ENCODE assay signal across 9 mouse cellular contexts in genomic region chr2:132701451-132701886, GRCm38 (mm10). TPM values are rescaled to one million over a fixed set of nuclear protein-coding genes. Genes with fewer than 3 reads are reported as not detected.
DNase-seq lines count a peak whose midpoint lies in the region; ATAC-seq lines count a peak whose summit lies in the region.
"Had no signal": no experiment of that assay in that cellular context is flagged by ENCODE, and none has a peak within 500 bp of the region (broad histone marks: within the 10 kb centered on the region; RNA-seq: fewer than 3 reads in every experiment).

No protein-coding gene starts in this region.

- DNase-seq in NIH3T3 (ENCODE audit: low read depth): peak; percentile 84
- peak; percentile 57 for DNase-seq in c-Kit-positive CD71-positive TER-119-positive erythroid progenitor cells, embryonic 14.5 days (ENCODE audit: low spot score)
- peak; percentile 78 for DNase-seq in hindbrain, embryonic 11.5 days (ENCODE audit: low spot score)
- DNase-seq in layer of hippocampus, postnatal 10 days (ENCODE audit: low spot score in 2 of 2): peak; percentile 81 to 82
- peak; percentile 82 for DNase-seq in lung, postnatal 14 days
- peak; percentile 76 for DNase-seq in retina, postnatal 1 day
- DNase-seq in yolk sac, embryonic 10.5 days (ENCODE audit: low spot score): no peak

- no peak overlapping the region for H3K4me2 ChIP-seq in forebrain, embryonic 12.5 days
- no peak overlapping the region for H3K4me2 ChIP-seq in hindbrain, embryonic 11.5 days (replicated peaks; ENCODE audit: low read depth, low read length)
- H3K4me2 ChIP-seq: lung, embryonic 15.5 days had no signal

- peaks cover 4% of the 10 kb centered on the region for H3K36me3 ChIP-seq in forebrain, embryonic 12.5 days (replicated peaks)
- no peaks in the 10 kb centered on the region for H3K36me3 ChIP-seq in hindbrain, embryonic 11.5 days (ENCODE audit: control insufficient read depth, insufficient read depth, low read length)
- H3K36me3 ChIP-seq: lung, embryonic 15.5 days had no signal

- WGBS in forebrain, embryonic 12.5 days: 23% methylated on average over 7 of the region's 7 CpGs
- WGBS in hindbrain, embryonic 11.5 days: 21% methylated on average over 7 of the region's 7 CpGs

- no peaks in the 10 kb centered on the region for H3K4me1 ChIP-seq in forebrain, embryonic 12.5 days
- no peaks in the 10 kb centered on the region for H3K4me1 ChIP-seq in hindbrain, embryonic 11.5 days (replicated peaks; ENCODE audit: control insufficient read depth, insufficient read depth, low read length)

- no peak overlapping the region for H3K4me3 ChIP-seq in forebrain, embryonic 12.5 days (replicated peaks)
- no peak overlapping the region for H3K4me3 ChIP-seq in hindbrain, embryonic 11.5 days (ENCODE audit: low read depth, low read length)
- H3K4me3 ChIP-seq: lung, embryonic 15.5 days had no signal

- H3K9ac ChIP-seq in forebrain, embryonic 12.5 days: no peak overlapping the region
- H3K9ac ChIP-seq in hindbrain, embryonic 11.5 days (ENCODE audit: low read depth, low read length): no peak overlapping the region
- H3K9ac ChIP-seq: lung, embryonic 15.5 days had no signal

- no peaks in the 10 kb centered on the region for H3K9me3 ChIP-seq in forebrain, embryonic 12.5 days
- H3K9me3 ChIP-seq in hindbrain, embryonic 11.5 days (ENCODE audit: control insufficient read depth, low read length): no peaks in the 10 kb centered on the region
- H3K9me3 ChIP-seq: lung, embryonic 15.5 days had no signal

- no peaks in the 10 kb centered on the region for H3K27me3 ChIP-seq in forebrain, embryonic 12.5 days
- H3K27me3 ChIP-seq in hindbrain, embryonic 11.5 days (ENCODE audit: control insufficient read depth, insufficient read depth, low read length): no peaks in the 10 kb centered on the region
- H3K27me3 ChIP-seq: lung, embryonic 15.5 days had no signal

- no peak overlapping the region for H3K27ac ChIP-seq in forebrain, embryonic 12.5 days
- H3K27ac ChIP-seq in hindbrain, embryonic 11.5 days (ENCODE audit: low read depth, low read length): no peak overlapping the region
- H3K27ac ChIP-seq: lung, embryonic 15.5 days had no signal

- ATAC-seq in forebrain, embryonic 12.5 days (ENCODE audit: low FRiP score): peak; percentile 81
- ATAC-seq in hindbrain, embryonic 11.5 days (ENCODE audit: low FRiP score): peak; percentile 73

RNA-seq across cellular contexts. Expression of gene Shld1, which starts 14.7 kb away (rescaled TPM):
- 17.3 and 19.7 TPM in 2 replicates for polyA plus RNA-seq in forebrain, embryonic 12.5 days (2016; fragmentation: Nextera tagmentation; extraction: Ambion mirVana)
- polyA plus RNA-seq in hindbrain, embryonic 11.5 days (2014; fragmentation: Nextera tagmentation; extraction: Ambion mirVana): 18.0 and 20.0 TPM in 2 replicates
- 1 to 10 TPM; 7.7 to 9.1 TPM for total RNA-seq in layer of hippocampus, postnatal 10 days (2021)
